In the genomic region with DNA sequence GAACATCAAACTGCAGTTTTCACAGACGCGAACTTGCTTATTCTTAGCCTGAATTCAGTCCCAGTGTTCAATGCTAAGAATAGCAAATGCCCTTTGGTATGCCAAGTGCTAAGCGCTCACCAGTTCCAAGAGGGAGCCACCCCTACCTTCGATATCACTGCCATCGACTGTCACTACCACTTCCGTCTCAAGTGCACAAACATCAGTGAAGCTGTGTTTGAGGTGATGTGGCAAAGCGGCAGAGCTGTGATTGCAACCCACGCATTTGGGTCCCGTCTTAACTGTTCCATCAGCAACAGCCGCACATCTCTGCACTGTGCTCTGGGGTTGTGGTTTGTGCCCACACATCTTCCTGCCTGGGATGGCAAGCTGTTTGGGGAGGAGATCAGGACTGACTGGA, we compare ENCODE assay signal across 8 mouse cellular contexts.
DNase-seq lines count a peak whose midpoint lies in the region; ATAC-seq and TF ChIP-seq lines count a peak whose summit lies in the region.
"Had no signal": no experiment of that assay in that cellular context is flagged by ENCODE, and none has a peak within 500 bp of the region (broad histone marks: within the 10 kb centered on the region; RNA-seq: fewer than 3 reads in every experiment).

No protein-coding gene starts in this region.

- no peaks in the 10 kb centered on the region for H3K27me3 ChIP-seq in spleen, adult 2 months (ENCODE audit: control insufficient read depth, insufficient read depth, low read length)
- no peaks in the 10 kb centered on the region for H3K27me3 ChIP-seq in heart, embryonic 16.5 days (ENCODE audit: control insufficient read depth, insufficient read depth, low read length)
- H3K27me3 ChIP-seq in midbrain, postnatal 0 days (ENCODE audit: insufficient read depth, low read length), result no peaks in the 10 kb centered on the region
- H3K27me3 ChIP-seq: limb, embryonic 13.5 days had no signal

- peak overlapping the region; percentile 9; the same call in 1 of the 2 replicates for H3K9ac ChIP-seq in heart, embryonic 16.5 days (ENCODE audit: low read length)
- H3K9ac ChIP-seq in midbrain, postnatal 0 days (replicated peaks; ENCODE audit: low read length, poor library complexity, severe bottlenecking), result no peak overlapping the region
- H3K9ac ChIP-seq: limb, embryonic 13.5 days had no signal

- no peak for TF ChIP-seq POLR2A in spleen, adult 2 months (IDR thresholded peaks at IDR 0.05; ENCODE audit: low read depth, low read length)

- H3K27ac ChIP-seq in spleen, adult 2 months (ENCODE audit: insufficient read depth, low read length), result peak overlapping the region; percentile 54
- H3K27ac ChIP-seq in heart, embryonic 16.5 days (ENCODE audit: low read length), result peak overlapping the region; percentile 81
- peak overlapping the region; percentile 59 for H3K27ac ChIP-seq in midbrain, postnatal 0 days (ENCODE audit: low read depth, low read length)
- H3K27ac ChIP-seq: limb, embryonic 13.5 days had no signal

- H3K4me1 ChIP-seq in spleen, adult 2 months (ENCODE audit: control insufficient read depth, insufficient read depth, insufficient read length), result no peaks in the 10 kb centered on the region
- H3K4me1 ChIP-seq in heart, embryonic 16.5 days (ENCODE audit: control insufficient read depth, insufficient read depth, low read length), result peaks cover 14% of the 10 kb centered on the region
- peaks cover 20% of the 10 kb centered on the region for H3K4me1 ChIP-seq in midbrain, postnatal 0 days (ENCODE audit: insufficient read depth, low read length)
- H3K4me1 ChIP-seq: limb, embryonic 13.5 days had no signal

- no peaks in the 10 kb centered on the region for H3K36me3 ChIP-seq in spleen, adult 2 months (ENCODE audit: control insufficient read depth, insufficient read depth, low read length)
- H3K36me3 ChIP-seq in heart, embryonic 16.5 days (ENCODE audit: control insufficient read depth, insufficient read depth), result no peaks in the 10 kb centered on the region
- H3K36me3 ChIP-seq in midbrain, postnatal 0 days (ENCODE audit: insufficient read depth, low read length), result peaks cover 11% of the 10 kb centered on the region
- H3K36me3 ChIP-seq: limb, embryonic 13.5 days had no signal

- ATAC-seq in heart, embryonic 16.5 days (replicated peaks; ENCODE audit: extremely low read depth, insufficient read depth, low FRiP score), result peak; percentile 51; the same call in 1 of the 2 replicates
- ATAC-seq in midbrain, postnatal 0 days (ENCODE audit: low FRiP score), result no peak

- peak overlapping the region; percentile 40 for H3K4me2 ChIP-seq in heart, embryonic 16.5 days (ENCODE audit: low read depth, low read length)
- H3K4me2 ChIP-seq in midbrain, postnatal 0 days (ENCODE audit: low read depth, low read length, poor library complexity, severe bottlenecking), result no peak overlapping the region
- H3K4me2 ChIP-seq: limb, embryonic 13.5 days had no signal

- no peaks in the 10 kb centered on the region for H3K9me3 ChIP-seq in heart, embryonic 16.5 days (replicated peaks; ENCODE audit: control insufficient read depth, low read length)
- H3K9me3 ChIP-seq in midbrain, postnatal 0 days (ENCODE audit: low read length), result no peaks in the 10 kb centered on the region
- H3K9me3 ChIP-seq: limb, embryonic 13.5 days had no signal

- no peak overlapping the region for H3K4me3 ChIP-seq in spleen, adult 2 months (ENCODE audit: extremely low read depth, insufficient read depth, insufficient read length)
- H3K4me3 ChIP-seq in heart, embryonic 16.5 days (ENCODE audit: low read length), result no peak overlapping the region
- H3K4me3 ChIP-seq in midbrain, postnatal 0 days (ENCODE audit: low read depth, low read length), result no peak overlapping the region
- H3K4me3 ChIP-seq: limb, embryonic 13.5 days had no signal

- WGBS in spleen, adult 2 months, result 68% methylated on average over 10 of the region's 10 CpGs
- 44% methylated on average over 10 of the region's 10 CpGs for WGBS in heart, embryonic 16.5 days
- WGBS in midbrain, postnatal 0 days, result 80% methylated on average over 10 of the region's 10 CpGs

- peak; percentile 14 to 46 for DNase-seq in spleen, adult 2 months (ENCODE audit: low read depth in 1 of 2, low spot score in 2 of 2)
- DNase-seq in spleen, postnatal 14 days (ENCODE audit: low spot score in 2 of 2), result no peak
- no peak for DNase-seq in midbrain, postnatal 0 days (ENCODE audit: low spot score)
- no peak for DNase-seq in c-Kit-positive CD71-positive TER-119-positive erythroid progenitor cells, embryonic 14.5 days (ENCODE audit: low spot score)
- DNase-seq in cerebellum, adult 8-10 months, result no peak
- no peak for DNase-seq in adrenal gland, postnatal 14 days

- no peak for TF ChIP-seq CTCF in spleen, adult 2 months (IDR thresholded peaks at IDR 0.05; ENCODE audit: extremely low read depth, insufficient read depth, insufficient read length, insufficient replicate concordance)
- TF ChIP-seq CTCF in midbrain, postnatal 0 days (IDR thresholded peaks at IDR 0.05), result no peak

Comparison
In these comparisons a context has a peak if more than half of its experiments do, and no peak if none do; other contexts are left out.
1. DNase-seq: peak in spleen, adult 2 months (2 of 2); none in spleen, postnatal 14 days (0 of 2), midbrain, postnatal 0 days (single experiment), c-Kit-positive CD71-positive TER-119-positive erythroid progenitor cells, embryonic 14.5 days (single experiment), cerebellum, adult 8-10 months (single experiment) and adrenal gland, postnatal 14 days (single experiment).
2. Peak in every context shown above with its lines, with median percentiles within 50 percentile points of each other: H3K27ac ChIP-seq.